Mouse (Mus musculus) lung, postnatal 0 days (tissue): ENCODE data around the gene Mcu. TPM values are rescaled to one million over a fixed set of nuclear protein-coding genes. Genes with fewer than 3 reads are reported as not detected.

Experiments
- ATAC-seq: fragments of 200-750 bp; cut with Nextera tagmentation; 2 replicates; pipeline ENCODE4 v1.8.0; 2017; ENCODE audit warnings: moderate library complexity
- DNase-seq: peaks from one replicate; pipeline ENCODE4 v3.0.0-alpha.2; 2016; ENCODE audit warnings: low spot score
- H3K27ac ChIP-seq: fragments of 300-500 bp; sonication (generic); 2 replicates; pipeline ENCODE4 v1.5.1; 2014; ENCODE audit warnings: antibody characterized with exemption, mild to moderate bottlenecking, low read length, mixed read lengths
- H3K27me3 ChIP-seq: fragments of 300-500 bp; sonication (generic); replicated peaks from 2 replicates; pipeline ENCODE4 v1.6.1; 2014; ENCODE audit warnings: low read length, mixed read lengths; ENCODE audit not compliant: insufficient read depth
- H3K36me3 ChIP-seq: fragments of 300-500 bp; sonication (generic); 2 replicates; pipeline ENCODE4 v1.6.1; 2014; ENCODE audit warnings: low read length, mixed read lengths; ENCODE audit not compliant: insufficient read depth
- H3K4me1 ChIP-seq: fragments of 300-500 bp; sonication (generic); 2 replicates; pipeline ENCODE4 v1.6.1; 2014; ENCODE audit warnings: antibody characterized with exemption, low read depth, low read length, mixed read lengths; ENCODE audit not compliant: insufficient read depth
- H3K4me2 ChIP-seq: fragments of 300-500 bp; sonication (generic); replicated peaks from 2 replicates; pipeline ENCODE4 v1.6.1; 2014; ENCODE audit warnings: low read depth, mild to moderate bottlenecking, low read length, moderate library complexity, mixed read lengths
- H3K4me3 ChIP-seq: fragments of 300-500 bp; sonication (generic); 2 replicates; pipeline ENCODE4 v1.5.1; 2014; ENCODE audit warnings: low read depth, low read length
- H3K9ac ChIP-seq: fragments of 300-500 bp; sonication (generic); replicated peaks from 2 replicates; pipeline ENCODE4 v1.6.1; 2014; ENCODE audit warnings: low read depth, mild to moderate bottlenecking
- H3K9me3 ChIP-seq: fragments of 300-500 bp; sonication (generic); 2 replicates; pipeline ENCODE4 v1.6.1; 2016; ENCODE audit warnings: low read length, mixed read lengths
- CTCF ChIP-seq: IDR thresholded peaks from 2 replicates; pipeline ENCODE4 v1.5.1; 2016; ENCODE audit warnings: antibody characterized with exemption, mild to moderate bottlenecking
- EP300 ChIP-seq: IDR thresholded peaks from 2 replicates; pipeline ENCODE4 v1.6.1; 2016; ENCODE audit warnings: antibody characterized with exemption, mild to moderate bottlenecking, control low read depth
- whole genome bisulfite sequencing: fragments of 180-500 bp; shearing (Covaris S2); extraction: QIAGEN DNeasy Blood & Tissue Kit; methylation state at CpG from one replicate; pipeline ENCODE4 v1.1.7; 2014; 5-methylcytosine and 5-hydroxymethylcytosine counted together
- polyA plus RNA-seq: library from polyadenylated mRNA; unstranded; fragments of >200 nt; fragmentation: Nextera tagmentation; extraction: Ambion mirVana; gene quantifications from 2 replicates; pipeline ENCODE4 v1.2.1, GENCODE M21; 2015

Gene Mcu
- polyA plus RNA-seq, result 33.5 and 34.5 TPM in 2 replicates

DNA sequence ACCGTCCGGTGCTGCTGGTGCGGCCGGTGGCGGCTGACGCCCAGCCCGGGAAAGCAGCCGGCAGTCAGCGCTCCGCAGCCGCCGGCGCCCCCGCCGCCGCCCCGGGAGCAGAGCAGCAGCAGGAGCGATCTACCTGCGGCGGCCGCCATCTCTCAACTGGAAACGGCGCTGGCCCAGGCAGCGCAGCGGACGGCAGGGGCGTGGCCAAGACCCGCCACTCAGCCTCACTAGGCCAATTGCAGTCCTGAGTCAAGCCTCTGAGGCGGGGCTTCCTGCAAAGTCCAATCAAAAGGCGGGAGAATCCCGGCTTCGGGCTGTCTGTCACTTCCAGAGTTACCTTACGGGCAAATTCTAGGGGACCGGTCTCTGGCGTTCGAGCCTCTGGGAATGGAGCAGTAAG is at the start of gene Mcu:
Gene Mcu (minus strand): TSS at position 171 of the 400 bp plus-strand sequence.
- TF ChIP-seq EP300, result no peak
- TF ChIP-seq CTCF, result no peak
- H3K27me3 ChIP-seq, result no peaks in the 10 kb centered on the region
- H3K9ac ChIP-seq, result peak within 1 kb of the TSS; percentile 86
- no peaks in the 10 kb centered on the region for H3K9me3 ChIP-seq
- ATAC-seq (peak; percentile 99), DNase-seq (peak; percentile 97)
- peak within 1 kb of the TSS; percentile 90 for H3K27ac ChIP-seq
- WGBS, result under 1% methylated on average over 35 of the region's 36 CpGs
- H3K4me1 ChIP-seq, result peaks cover 8% of the 10 kb centered on the region; the same call in 1 of the 2 replicates
- H3K4me3 ChIP-seq, result peak within 1 kb of the TSS; percentile 96
- no peaks in the 10 kb centered on the region for H3K36me3 ChIP-seq
- H3K4me2 ChIP-seq, result peak within 1 kb of the TSS; percentile 85

- TF ChIP-seq CTCF, result no peak
- no peak for TF ChIP-seq EP300
- 65% methylated on average over 13 of the region's 13 CpGs for WGBS
- ATAC-seq, result no peak
These were observed 49.2 kb upstream of the Mcu start for GRCm38 (mm10) chr10:59665503-59666291.

GRCm38 (mm10) chr10:59664765-59665164 is 48.3 kb upstream of the Mcu start:
- H3K27me3 ChIP-seq, result no peaks in the 10 kb centered on the region
- no peak overlapping the region for H3K27ac ChIP-seq
- ATAC-seq (no peak), DNase-seq (no peak)
- TF ChIP-seq CTCF (no peak), EP300 (no peak)
- no peak overlapping the region for H3K9ac ChIP-seq
- 79% methylated on average over 2 of the region's 2 CpGs for WGBS
- no peak overlapping the region for H3K4me3 ChIP-seq
- H3K4me1 ChIP-seq, result no peaks in the 10 kb centered on the region
- no peak overlapping the region for H3K4me2 ChIP-seq
- no peaks in the 10 kb centered on the region for H3K9me3 ChIP-seq
- H3K36me3 ChIP-seq, result no peaks in the 10 kb centered on the region

More at GRCm38 (mm10) chr10:59665503-59666291, 49.2 kb upstream of the Mcu start:
- no peak for DNase-seq
- Histone ChIP-seq H3K27me3 (no peaks in the 10 kb centered on the region), H3K9me3 (no peaks in the 10 kb centered on the region), H3K27ac (no peak overlapping the region), H3K4me2 (no peak overlapping the region), H3K4me1 (no peaks in the 10 kb centered on the region), H3K36me3 (no peaks in the 10 kb centered on the region), H3K4me3 (no peak overlapping the region), H3K9ac (no peak overlapping the region)

DNA sequence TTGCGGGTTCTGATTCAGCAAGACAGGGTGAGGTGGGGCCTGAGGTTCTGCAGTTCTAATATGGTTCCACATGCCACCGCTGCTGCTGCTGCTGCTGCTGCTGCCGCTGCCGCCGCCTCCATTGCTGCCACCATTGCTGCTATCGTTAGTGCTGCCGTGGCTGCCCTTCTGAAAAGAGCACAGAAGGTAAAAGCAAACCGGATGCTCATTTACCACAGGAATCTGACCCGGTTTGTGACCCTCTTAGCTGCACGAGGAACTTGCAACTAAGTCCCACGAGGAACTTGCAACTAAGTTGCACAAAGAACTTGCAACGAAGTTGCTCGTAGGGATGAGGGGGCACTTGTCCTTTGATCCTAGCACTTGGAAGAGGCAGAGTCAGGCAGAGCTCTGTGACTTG is 40.3 kb upstream of the Mcu start:
- Histone ChIP-seq H3K9me3 (no peaks in the 10 kb centered on the region), H3K4me2 (no peak overlapping the region), H3K27ac (no peak overlapping the region), H3K9ac (no peak overlapping the region), H3K36me3 (no peaks in the 10 kb centered on the region), H3K4me1 (no peaks in the 10 kb centered on the region), H3K27me3 (no peaks in the 10 kb centered on the region), H3K4me3 (no peak overlapping the region)
- TF ChIP-seq CTCF, result no peak
- TF ChIP-seq EP300, result no peak
- ATAC-seq (no peak), DNase-seq (no peak)
- WGBS, result 72% methylated on average over 13 of the region's 13 CpGs

DNA sequence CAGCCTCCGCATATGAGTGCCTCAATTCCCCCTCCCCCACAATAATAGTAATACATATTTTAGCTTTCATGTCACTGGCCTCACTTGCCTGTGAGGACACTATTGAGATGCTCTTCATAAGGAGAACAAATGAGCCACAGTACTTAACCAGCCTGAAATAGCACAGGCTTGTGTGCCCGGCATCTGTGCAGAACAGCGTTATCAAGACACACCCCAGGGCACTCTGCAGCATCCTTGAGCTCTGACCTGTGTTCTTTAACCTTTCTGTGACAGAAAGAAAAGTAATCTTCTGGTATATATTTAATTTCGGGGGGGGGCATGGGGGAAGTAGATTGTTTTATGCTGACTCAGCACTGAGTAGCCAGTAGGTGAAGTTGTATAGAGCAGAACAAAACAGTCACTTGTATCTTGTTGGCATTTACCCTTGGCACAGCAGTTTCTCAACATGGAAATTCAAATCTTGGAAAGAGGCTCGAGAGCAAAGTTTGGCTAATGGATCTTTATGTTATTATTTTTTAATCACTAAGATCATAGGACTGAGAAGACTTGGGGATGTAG is 30.4 kb upstream of the Mcu start:
- Histone ChIP-seq H3K9me3 (no peaks in the 10 kb centered on the region), H3K27me3 (no peaks in the 10 kb centered on the region), H3K4me2 (no peak overlapping the region), H3K9ac (no peak overlapping the region), H3K36me3 (no peaks in the 10 kb centered on the region), H3K4me1 (peaks cover 5% of the 10 kb centered on the region; the same call in 1 of the 2 replicates), H3K4me3 (no peak overlapping the region), H3K27ac (no peak overlapping the region)
- DNase-seq, result no peak
- TF ChIP-seq EP300, result no peak
- TF ChIP-seq CTCF, result no peak
- no peak for ATAC-seq
- WGBS, result 69% methylated on average over 5 of the region's 5 CpGs

GRCm38 (mm10) chr10:59645153-59645552 is 28.7 kb upstream of the Mcu start:
- no peaks in the 10 kb centered on the region for H3K36me3 ChIP-seq
- no peak overlapping the region for H3K9ac ChIP-seq
- H3K9me3 ChIP-seq, result no peaks in the 10 kb centered on the region
- H3K27me3 ChIP-seq, result no peaks in the 10 kb centered on the region
- TF ChIP-seq EP300, result no peak
- no peak overlapping the region for H3K27ac ChIP-seq
- WGBS, result 35% methylated on average over 4 of the region's 4 CpGs
- no peak overlapping the region for H3K4me2 ChIP-seq
- DNase-seq (no peak), ATAC-seq (no peak)
- no peak overlapping the region for H3K4me3 ChIP-seq
- peaks cover 6% of the 10 kb centered on the region; the same call in 1 of the 2 replicates for H3K4me1 ChIP-seq
